Mouse (Mus musculus): ENCODE measurements around the gene Kbtbd12. TPM values are rescaled to one million over a fixed set of nuclear protein-coding genes. Genes with fewer than 3 reads are reported as not detected.

Gene Kbtbd12
- polyA plus RNA-seq, 1 experiment = 0.15 TPM

GRCm38 (mm10) chr6:88515971-88516370, 121.8 kb downstream of the Kbtbd12 start:
- WGBS = 77% methylated on average over 8 of the region's 8 CpGs
- no peak for DNase-seq (ENCODE audit: low read depth, low spot score)

GRCm38 (mm10) chr6:88514546-88514945, 123.2 kb downstream of the Kbtbd12 start:
- no peak for DNase-seq (ENCODE audit: low read depth, low spot score)
- WGBS = 89% methylated on average over 4 of the region's 4 CpGs

- no peak for DNase-seq (ENCODE audit: low read depth, low spot score)
- 87% methylated on average over 8 of the region's 8 CpGs for WGBS
These were observed 123.8 kb downstream of the Kbtbd12 start for GRCm38 (mm10) chr6:88513984-88514383.

- no peak for DNase-seq (ENCODE audit: low read depth, low spot score)
- WGBS = 78% methylated on average over 4 of the region's 4 CpGs
These were observed 134.7 kb downstream of the Kbtbd12 start for GRCm38 (mm10) chr6:88503044-88503443.

GRCm38 (mm10) chr6:88502030-88502970, 135.4 kb downstream of the Kbtbd12 start:
- DNase-seq (ENCODE audit: low read depth, low spot score) = no peak
- 75% methylated on average over 13 of the region's 13 CpGs for WGBS

GRCm38 (mm10) chr6:88500405-88500767, 137.4 kb downstream of the Kbtbd12 start:
- no peak for DNase-seq (ENCODE audit: low read depth, low spot score)
- WGBS = 9% methylated on average over 3 of the region's 3 CpGs

GRCm38 (mm10) chr6:88499481-88500404, 138.0 kb downstream of the Kbtbd12 start:
- WGBS = 5% methylated on average over 76 of the region's 76 CpGs
- no peak for DNase-seq (ENCODE audit: low read depth, low spot score)

Other genes with a start within 250 kb of the Kbtbd12 start
- 17.9 and 18.2 TPM in 2 replicates for gene Eefsec, start 191.4 kb downstream of the Kbtbd12 start, polyA plus RNA-seq (2012; rRNA removed)
- gene Ruvbl1, start 172.5 kb downstream of the Kbtbd12 start, polyA plus RNA-seq (2012; rRNA removed) = 21.4 and 25.3 TPM in 2 replicates
- 327 and 360 TPM in 2 replicates for gene Sec61a1, start 119.0 kb downstream of the Kbtbd12 start, polyA plus RNA-seq (2012; rRNA removed)
- gene Mgll, start 86.5 kb upstream of the Kbtbd12 start, polyA plus RNA-seq (2012; rRNA removed) = 30.5 and 37.9 TPM in 2 replicates
- 41.3 and 53.3 TPM in 2 replicates for gene Abtb1, start 204.0 kb upstream of the Kbtbd12 start, polyA plus RNA-seq (2012; rRNA removed)
- gene Podxl2, start 237.1 kb upstream of the Kbtbd12 start, polyA plus RNA-seq (2012; rRNA removed) = 7.1 and 7.6 TPM in 2 replicates

Measured in large intestine, adult 2 months (tissue).